Mouse (Mus musculus) embryonic facial prominence, embryonic 10.5 days (tissue): ENCODE measurements around the gene Tmem230. TPM values are rescaled to one million over a fixed set of nuclear protein-coding genes. Genes with fewer than 3 reads are reported as not detected.

Experiments used
- DNase-seq: peaks from one replicate; pipeline ENCODE4 v3.0.0-alpha.2; 2017; ENCODE audit warnings: low spot score
- H3K27ac ChIP-seq: fragments of 300-500 bp; sonication (generic); replicated peaks from 2 replicates; pipeline ENCODE4 v1.5.1; 2016; ENCODE audit warnings: mild to moderate bottlenecking
- H3K27me3 ChIP-seq: fragments of 300-500 bp; sonication (generic); replicated peaks from 2 replicates; pipeline ENCODE4 v1.6.1; 2016; ENCODE audit warnings: low read depth, mild to moderate bottlenecking; ENCODE audit not compliant: poor library complexity, severe bottlenecking
- H3K36me3 ChIP-seq: fragments of 300-500 bp; sonication (generic); replicated peaks from 2 replicates; pipeline ENCODE4 v1.6.1; 2016; ENCODE audit warnings: mild to moderate bottlenecking, moderate library complexity
- H3K4me1 ChIP-seq: fragments of 300-500 bp; sonication (generic); 2 replicates; pipeline ENCODE4 v1.6.1; 2016
- H3K4me3 ChIP-seq: fragments of 300-500 bp; sonication (generic); 2 replicates; pipeline ENCODE4 v1.5.1; 2016; ENCODE audit warnings: mild to moderate bottlenecking, moderate library complexity
- H3K9me3 ChIP-seq: fragments of 300-500 bp; sonication (generic); 2 replicates; pipeline ENCODE4 v1.6.1; 2016; ENCODE audit warnings: mild to moderate bottlenecking
- WGBS: fragments of 180-500 bp; shearing (Covaris S2); methylation state at CpG from one replicate; pipeline ENCODE4 v1.1.7; 2016; 5-methylcytosine and 5-hydroxymethylcytosine counted together
- polyA plus RNA-seq: library from polyadenylated mRNA; unstranded; fragments of >200 nt; fragmentation: Nextera tagmentation; extraction: Ambion mirVana; gene quantifications from 2 replicates; pipeline ENCODE4 v1.2.1, GENCODE M21; 2016

Tmem230 gene
- polyA plus RNA-seq, 1 experiment from 2014 or later: 43.8 TPM

DNA sequence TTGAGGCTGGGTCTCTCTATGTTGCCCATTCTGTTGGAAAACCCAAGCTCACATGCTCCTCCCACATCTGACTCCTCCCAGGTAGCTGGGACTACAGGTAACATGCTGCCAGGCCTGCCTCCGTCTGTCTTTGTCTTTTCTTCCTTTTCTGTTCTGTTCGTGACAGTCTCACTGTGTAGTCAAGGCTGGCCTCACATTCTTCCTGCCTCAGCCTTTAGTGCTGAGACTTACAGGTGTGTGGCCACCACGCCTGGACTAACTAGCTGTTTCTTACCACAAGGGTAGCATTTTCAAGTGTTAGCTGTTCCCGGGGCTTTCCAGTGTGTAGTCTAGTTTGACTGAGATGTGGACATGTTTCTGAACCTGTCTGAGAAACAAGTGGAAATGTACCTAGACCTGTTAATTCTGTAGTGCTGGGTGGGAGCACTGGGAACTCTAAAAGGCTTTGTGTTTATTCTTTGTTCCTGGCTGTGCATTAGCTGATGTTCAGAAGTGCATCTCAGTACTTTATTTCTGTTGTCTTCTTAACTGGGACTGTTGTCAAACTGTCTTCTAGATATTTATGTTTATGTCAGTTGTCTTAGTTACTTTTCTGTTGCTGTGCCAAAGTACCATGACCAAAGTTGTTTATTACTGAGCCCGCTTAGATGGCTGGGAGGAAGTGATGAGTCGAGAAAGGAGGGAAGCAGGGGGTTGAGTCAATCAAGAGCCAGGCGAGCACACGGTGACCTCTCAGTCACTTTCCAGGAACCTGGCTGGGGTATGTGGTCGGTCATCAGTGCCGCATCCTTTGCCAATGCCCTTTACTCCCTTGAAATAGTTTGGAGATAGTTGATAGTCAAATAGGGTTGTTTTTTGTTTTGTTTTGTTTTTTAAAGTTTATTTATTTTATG is 34.2 kb upstream of the Tmem230 start:
- no peak overlapping the region for H3K27ac ChIP-seq
- H3K9me3 ChIP-seq: no peaks in the 10 kb centered on the region
- 58% methylated on average over 10 of the region's 10 CpGs for WGBS
- DNase-seq: no peak
- peaks cover 17% of the 10 kb centered on the region for H3K36me3 ChIP-seq
- peaks cover 43% of the 10 kb centered on the region for H3K4me1 ChIP-seq
- no peaks in the 10 kb centered on the region for H3K27me3 ChIP-seq
- no peak overlapping the region for H3K4me3 ChIP-seq

DNA sequence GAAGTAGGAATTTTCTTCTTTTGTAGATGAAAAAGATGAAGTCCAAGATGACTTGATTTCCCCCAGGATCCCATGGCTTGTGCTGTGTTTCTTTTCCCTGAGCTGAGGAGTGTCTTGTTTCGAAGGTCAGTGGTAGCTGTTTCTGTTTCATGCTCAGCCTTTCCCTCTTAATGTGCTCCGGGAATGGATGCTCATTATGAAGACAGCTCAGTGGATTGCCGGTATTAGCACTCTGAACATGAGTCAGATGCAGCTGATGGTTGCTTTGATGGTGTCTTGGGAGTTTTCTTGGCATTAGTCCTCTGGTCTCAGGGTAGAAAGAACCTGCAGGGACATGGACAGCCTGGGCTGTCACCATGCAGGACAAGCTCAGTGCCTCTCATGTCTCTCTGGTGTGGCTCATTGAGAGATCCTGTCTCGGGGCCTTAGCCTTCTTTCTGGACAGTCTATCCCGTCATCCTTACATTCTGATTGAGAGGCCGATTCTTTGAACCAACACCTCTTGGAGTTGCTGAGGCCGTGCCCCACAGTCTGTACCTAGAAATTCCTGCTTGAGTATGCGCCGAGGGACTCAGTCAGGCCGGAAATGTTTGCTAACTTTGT is 33.0 kb upstream of the Tmem230 start:
- Histone ChIP-seq H3K4me1 (peaks cover 43% of the 10 kb centered on the region), H3K36me3 (peaks cover 15% of the 10 kb centered on the region), H3K27me3 (no peaks in the 10 kb centered on the region), H3K27ac (no peak overlapping the region), H3K4me3 (no peak overlapping the region), H3K9me3 (no peaks in the 10 kb centered on the region)
- no peak for DNase-seq
- 94% methylated on average over 10 of the region's 10 CpGs for WGBS

DNA sequence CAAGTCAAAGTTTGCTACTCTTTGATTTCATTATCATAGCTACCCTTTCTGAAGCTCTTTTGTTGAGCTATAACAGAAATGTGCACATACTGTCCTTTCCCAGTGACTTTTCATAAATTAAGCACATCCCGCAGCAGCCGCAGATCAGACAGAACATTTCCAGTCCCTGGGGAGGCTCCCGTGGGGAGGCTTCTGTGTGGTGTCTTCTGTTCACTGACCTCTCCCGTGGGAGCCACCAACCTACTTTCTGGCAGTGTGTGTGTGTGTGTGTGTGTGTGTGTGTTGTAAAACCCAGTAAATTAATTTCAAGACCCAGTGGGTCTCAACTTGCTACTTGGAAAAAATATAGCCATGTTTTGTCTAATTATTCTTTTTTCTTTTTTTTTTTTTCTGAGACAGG is 32.4 kb upstream of the Tmem230 start:
- H3K36me3 ChIP-seq: peaks cover 12% of the 10 kb centered on the region
- 80% methylated on average over 4 of the region's 4 CpGs for WGBS
- H3K4me3 ChIP-seq: no peak overlapping the region
- no peak for DNase-seq
- no peak overlapping the region for H3K27ac ChIP-seq
- no peaks in the 10 kb centered on the region for H3K9me3 ChIP-seq
- peaks cover 41% of the 10 kb centered on the region for H3K4me1 ChIP-seq
- no peaks in the 10 kb centered on the region for H3K27me3 ChIP-seq

DNA sequence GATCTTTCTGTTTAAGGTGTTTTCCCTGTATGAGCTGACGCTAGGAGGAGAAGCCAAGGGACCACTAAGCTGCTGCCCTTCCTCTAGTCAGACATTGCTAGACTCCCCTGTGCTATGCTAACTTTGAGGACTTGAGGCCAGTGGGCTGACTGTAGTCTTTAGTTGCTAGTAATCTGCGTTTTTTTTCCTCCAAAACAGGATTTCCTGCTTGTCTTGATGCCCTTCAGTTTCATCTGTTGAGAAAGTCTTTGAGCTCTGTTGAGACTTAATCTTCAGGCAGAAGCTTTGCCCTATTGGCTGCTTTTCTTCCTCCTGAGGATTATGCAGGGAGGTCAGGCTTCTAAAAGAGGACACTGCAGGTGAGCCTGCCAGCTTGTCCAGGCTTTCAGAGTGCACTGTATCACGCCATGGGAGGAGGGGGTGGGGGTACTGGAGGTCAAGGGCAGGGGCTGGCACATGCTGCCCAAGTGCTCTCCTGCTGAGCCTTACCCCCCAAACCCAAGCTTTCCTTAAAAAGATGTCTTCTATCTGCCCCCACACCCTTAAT is 31.8 kb upstream of the Tmem230 start:
- H3K27me3 ChIP-seq: no peaks in the 10 kb centered on the region
- H3K4me3 ChIP-seq: no peak overlapping the region
- H3K9me3 ChIP-seq: no peaks in the 10 kb centered on the region
- DNase-seq: no peak
- peaks cover 11% of the 10 kb centered on the region for H3K36me3 ChIP-seq
- peaks cover 36% of the 10 kb centered on the region for H3K4me1 ChIP-seq
- 66% methylated on average over 3 of the region's 3 CpGs for WGBS
- H3K27ac ChIP-seq: no peak overlapping the region

DNA sequence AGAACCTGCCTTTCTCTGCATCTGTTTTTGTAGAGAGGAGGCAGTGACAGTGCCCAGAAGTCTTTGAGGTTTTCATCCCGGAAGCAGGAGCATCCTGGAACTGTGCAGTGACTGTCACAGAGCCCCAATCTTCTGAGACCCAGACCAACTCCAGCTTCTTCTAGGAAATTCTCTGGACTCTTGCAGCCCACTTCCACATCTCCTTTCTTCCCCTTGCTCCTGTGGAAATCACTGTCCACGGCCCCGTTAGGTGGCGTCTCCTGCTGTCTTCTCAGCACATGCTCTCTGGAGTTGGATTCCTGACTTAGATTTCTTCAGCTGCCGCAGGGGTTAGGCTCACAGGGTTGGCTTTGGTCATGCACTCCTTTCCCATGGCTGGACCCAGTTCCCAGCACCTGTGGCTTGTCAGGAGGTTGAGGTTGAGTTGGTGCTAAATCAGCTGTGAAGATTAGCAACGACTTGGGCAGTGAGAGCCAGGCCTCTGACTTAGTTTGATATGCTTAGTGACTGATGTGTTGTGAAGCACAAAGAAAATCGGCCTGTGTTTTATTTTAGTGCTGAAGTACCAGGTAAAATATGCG is 30.8 kb upstream of the Tmem230 start:
- H3K36me3 ChIP-seq: peaks cover 14% of the 10 kb centered on the region
- H3K9me3 ChIP-seq: no peaks in the 10 kb centered on the region
- 86% methylated on average over 8 of the region's 8 CpGs for WGBS
- H3K4me1 ChIP-seq: peaks cover 25% of the 10 kb centered on the region
- no peak for DNase-seq
- H3K27ac ChIP-seq: no peak overlapping the region
- H3K27me3 ChIP-seq: no peaks in the 10 kb centered on the region
- H3K4me3 ChIP-seq: no peak overlapping the region

DNA sequence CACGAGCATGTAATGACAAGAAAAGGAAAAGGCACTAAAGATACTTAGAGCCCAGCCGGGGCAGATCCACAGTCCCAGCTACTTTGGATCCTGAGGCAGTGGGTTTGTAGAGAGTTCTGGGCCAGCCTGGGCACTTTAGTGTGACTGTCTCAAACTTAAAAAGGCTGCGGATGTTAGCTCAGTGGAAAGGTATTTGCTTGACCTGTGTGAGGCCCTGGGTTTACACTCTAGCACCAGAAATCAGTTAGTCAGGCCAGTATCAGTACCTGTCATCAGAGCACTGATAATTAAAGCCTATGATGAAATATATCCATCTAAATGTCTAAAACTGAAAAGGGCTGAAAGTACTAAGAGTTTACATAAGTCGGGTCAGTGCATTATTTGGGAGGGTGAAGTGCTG is 28.6 kb upstream of the Tmem230 start:
- Histone ChIP-seq H3K36me3 (peaks cover 14% of the 10 kb centered on the region), H3K4me3 (no peak overlapping the region), H3K27ac (no peak overlapping the region), H3K4me1 (peaks cover 7% of the 10 kb centered on the region), H3K9me3 (no peaks in the 10 kb centered on the region), H3K27me3 (no peaks in the 10 kb centered on the region)
- 82% methylated on average over 4 of the region's 4 CpGs for WGBS
- no peak for DNase-seq

DNA sequence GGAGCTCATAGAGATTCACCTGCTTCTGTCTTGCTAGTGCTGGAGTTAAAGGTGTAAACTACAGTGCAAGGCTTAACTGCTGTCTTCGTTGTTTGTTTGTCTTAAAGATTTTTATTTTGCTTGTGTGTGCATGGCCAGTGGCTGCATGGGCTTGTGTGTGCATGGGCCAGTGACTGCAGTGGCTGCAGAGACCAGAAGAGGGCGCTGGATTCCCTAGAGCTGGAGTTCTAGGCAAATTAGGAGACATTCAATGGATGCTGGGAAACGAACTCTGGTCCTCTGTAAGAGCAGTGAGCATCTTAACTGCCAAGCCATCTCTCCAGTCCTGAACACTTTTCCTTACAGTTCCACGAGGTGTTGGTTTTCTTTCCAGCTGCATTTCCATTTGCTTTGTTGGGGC is 27.9 kb upstream of the Tmem230 start:
- peaks cover 9% of the 10 kb centered on the region for H3K36me3 ChIP-seq
- H3K4me3 ChIP-seq: no peak overlapping the region
- DNase-seq: no peak
- no peaks in the 10 kb centered on the region for H3K9me3 ChIP-seq
- peaks cover 7% of the 10 kb centered on the region; the same call in 1 of the 2 replicates for H3K4me1 ChIP-seq
- H3K27me3 ChIP-seq: no peaks in the 10 kb centered on the region
- WGBS: 75% methylated on average over 4 of the region's 4 CpGs
- no peak overlapping the region for H3K27ac ChIP-seq

DNA sequence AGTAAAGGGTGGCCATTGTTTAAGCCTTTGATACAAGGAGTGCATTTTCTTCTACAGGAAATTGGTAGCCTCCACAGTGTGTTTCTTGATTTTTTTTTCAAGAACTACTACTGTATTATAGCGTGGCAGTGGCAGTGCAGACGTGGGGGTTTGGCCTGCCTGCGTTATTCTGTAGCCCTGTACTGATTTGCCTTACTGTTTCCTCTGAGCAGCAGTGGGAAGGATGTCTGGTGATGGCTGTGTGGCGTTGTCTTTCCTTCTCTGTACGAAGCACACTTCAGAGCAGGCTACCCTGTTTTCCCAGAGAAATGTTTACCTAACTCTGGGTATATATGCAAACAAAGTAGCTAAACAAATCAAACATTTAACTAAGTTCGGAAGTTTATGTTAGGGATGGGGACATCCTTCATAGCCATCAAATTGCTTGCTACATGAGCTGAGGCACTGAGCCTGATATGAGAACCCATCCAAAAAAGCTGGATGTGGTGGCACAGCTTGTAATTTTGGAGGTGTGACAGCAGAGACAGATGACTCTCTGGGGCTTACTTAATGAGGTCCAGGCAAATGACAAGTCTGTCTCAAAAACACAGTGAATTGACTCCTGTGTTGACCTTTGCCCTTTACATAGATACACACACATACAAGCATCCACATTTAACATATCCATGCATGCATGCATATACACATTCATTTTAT is 25.2 kb upstream of the Tmem230 start:
- no peak overlapping the region for H3K4me3 ChIP-seq
- no peaks in the 10 kb centered on the region for H3K27me3 ChIP-seq
- no peaks in the 10 kb centered on the region for H3K9me3 ChIP-seq
- 0 out of 2 replicates have a peak, but pooled peaks cover 7% of the 10 kb centered on the region for H3K4me1 ChIP-seq
- H3K27ac ChIP-seq: no peak overlapping the region
- WGBS: 61% methylated on average over 6 of the region's 6 CpGs
- H3K36me3 ChIP-seq: peaks cover 6% of the 10 kb centered on the region; the same call in 1 of the 2 replicates
- no peak for DNase-seq

DNA sequence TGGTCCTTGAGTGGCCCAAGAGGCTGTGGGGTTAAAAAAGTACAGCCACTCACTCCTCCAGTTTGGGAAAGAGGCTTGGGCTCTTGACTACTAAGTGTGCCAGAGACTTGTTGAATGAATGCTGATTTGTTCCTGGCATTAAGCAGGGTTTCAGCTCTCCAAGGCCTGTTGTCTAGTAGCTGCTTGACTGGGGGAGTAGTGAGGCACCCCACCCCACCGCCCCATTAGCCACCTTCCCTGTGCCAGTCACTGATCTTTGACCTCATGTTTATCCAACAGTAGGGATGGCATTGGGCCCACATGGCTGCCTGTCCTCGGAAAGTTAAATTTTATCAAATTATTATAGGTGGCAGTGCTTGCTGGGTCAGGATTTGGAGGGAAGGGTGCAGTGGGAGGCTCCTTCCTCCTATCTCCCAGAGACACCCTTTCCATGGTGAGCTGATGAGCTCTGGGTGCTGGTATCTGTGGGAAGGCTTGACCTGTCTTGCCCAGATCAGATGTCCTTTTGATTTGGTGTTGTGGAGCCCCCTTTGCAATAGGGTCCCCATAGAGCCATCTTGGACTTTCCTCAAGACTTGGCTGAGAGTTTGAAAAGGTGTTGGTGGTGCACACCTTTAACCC is 22.8 kb upstream of the Tmem230 start:
- Histone ChIP-seq H3K4me3 (no peak overlapping the region), H3K4me1 (0 out of 2 replicates have a peak, but pooled peaks cover 7% of the 10 kb centered on the region), H3K27ac (no peak overlapping the region), H3K36me3 (peaks cover 4% of the 10 kb centered on the region; the same call in 1 of the 2 replicates), H3K27me3 (no peaks in the 10 kb centered on the region), H3K9me3 (no peaks in the 10 kb centered on the region)
- 92% methylated on average over 2 of the region's 2 CpGs for WGBS
- DNase-seq: no peak

DNA sequence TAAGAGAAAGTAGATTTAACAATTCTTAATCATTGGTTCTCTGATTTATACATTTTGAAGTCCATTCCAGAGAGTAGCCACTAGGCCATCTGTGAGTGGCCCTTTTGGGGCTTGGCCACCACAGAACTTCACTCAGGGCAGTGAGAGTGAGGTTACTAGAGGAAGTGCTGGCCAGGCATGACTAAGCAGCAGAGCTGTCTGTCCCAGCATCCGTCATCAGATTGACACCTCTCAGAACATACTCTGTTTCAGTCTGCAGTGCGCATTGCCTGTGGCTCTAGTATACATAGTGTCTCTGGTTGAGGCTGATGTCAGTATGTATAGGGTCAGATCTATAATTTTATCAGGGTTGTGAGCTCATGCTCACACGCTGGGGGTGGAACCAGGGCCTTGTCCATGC is 21.6 kb upstream of the Tmem230 start:
- no peak overlapping the region for H3K4me3 ChIP-seq
- H3K9me3 ChIP-seq: no peaks in the 10 kb centered on the region
- WGBS: 88% methylated on average over 3 of the region's 3 CpGs

DNA sequence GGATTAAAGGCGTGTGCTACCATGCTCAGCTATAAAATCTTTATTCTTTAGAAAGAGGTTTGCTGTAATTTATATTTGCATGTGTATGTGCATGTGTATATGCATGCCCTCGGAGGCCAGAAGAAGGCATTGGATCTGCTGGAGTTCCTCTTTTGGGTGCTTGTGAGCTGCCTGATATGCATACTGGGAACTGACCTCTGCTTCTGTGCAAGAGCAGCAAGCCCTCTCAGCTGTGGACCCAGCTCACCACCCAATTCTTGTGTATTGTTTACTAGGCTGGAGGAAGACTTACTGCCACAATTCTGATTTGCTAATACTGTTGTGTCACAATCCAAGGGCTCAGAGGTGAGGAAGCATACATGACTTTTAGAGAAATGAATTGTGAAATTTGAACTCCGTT is 18.5 kb upstream of the Tmem230 start:
- Histone ChIP-seq H3K4me3 (no peak overlapping the region), H3K27ac (no peak overlapping the region), H3K9me3 (no peaks in the 10 kb centered on the region), H3K27me3 (no peaks in the 10 kb centered on the region), H3K4me1 (peaks cover 20% of the 10 kb centered on the region), H3K36me3 (no peaks in the 10 kb centered on the region)
- WGBS: 92% methylated on average over 3 of the region's 3 CpGs
- no peak for DNase-seq

More for the DNA sequence above, 21.6 kb upstream of the Tmem230 start:
- peaks cover 3% of the 10 kb centered on the region; the same call in 1 of the 2 replicates for H3K36me3 ChIP-seq
- H3K27ac ChIP-seq: no peak overlapping the region
- DNase-seq: no peak
- peaks cover 18% of the 10 kb centered on the region for H3K4me1 ChIP-seq
- H3K27me3 ChIP-seq: no peaks in the 10 kb centered on the region

DNA sequence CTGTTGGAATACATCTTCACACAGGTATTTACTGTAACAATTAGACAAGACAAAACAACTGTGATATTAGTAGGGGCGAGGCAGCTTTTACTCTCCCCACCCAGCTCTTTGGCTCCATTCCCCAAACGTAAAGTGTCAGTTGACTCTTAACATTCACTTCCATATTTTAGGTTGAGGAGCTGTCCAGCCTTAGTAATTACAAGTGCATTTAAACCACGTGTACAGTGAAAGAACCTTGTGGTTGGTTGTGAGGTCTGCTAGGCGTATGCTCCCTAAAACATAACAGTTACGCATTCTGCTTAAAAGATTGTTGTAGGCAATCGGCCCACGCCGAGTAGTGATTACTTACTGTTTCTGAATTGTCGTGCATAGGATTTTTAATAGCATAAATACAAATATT is 17.6 kb upstream of the Tmem230 start:
- Histone ChIP-seq H3K4me1 (peaks cover 17% of the 10 kb centered on the region), H3K4me3 (no peak overlapping the region), H3K27ac (no peak overlapping the region), H3K36me3 (no peaks in the 10 kb centered on the region), H3K27me3 (no peaks in the 10 kb centered on the region), H3K9me3 (no peaks in the 10 kb centered on the region)
- WGBS: 89% methylated on average over 9 of the region's 9 CpGs
- no peak for DNase-seq
